ENCODE assay signal across 17 mouse cellular contexts in genomic region chr14:31389421-31390147, GRCm38 (mm10). TPM values are rescaled to one million over a fixed set of nuclear protein-coding genes. Genes with fewer than 3 reads are reported as not detected.
DNase-seq lines count a peak whose midpoint lies in the region; ATAC-seq and TF ChIP-seq lines count a peak whose summit lies in the region.
"Had no signal": no experiment of that assay in that cellular context is flagged by ENCODE, and none has a peak within 500 bp of the region (broad histone marks: within the 10 kb centered on the region; RNA-seq: fewer than 3 reads in every experiment).

No protein-coding gene starts in this region.

- H3K4me1 ChIP-seq in liver, adult 2 months (ENCODE audit: control insufficient read depth, insufficient read depth, low read length): peaks cover 37% of the 10 kb centered on the region
- H3K4me1 ChIP-seq in hindbrain, embryonic 10.5 days (replicated peaks): peaks cover 41% of the 10 kb centered on the region
- peaks cover 23% of the 10 kb centered on the region for H3K4me1 ChIP-seq in intestine, embryonic 15.5 days (replicated peaks)

- H3K27ac ChIP-seq in liver, adult 2 months (replicated peaks; ENCODE audit: insufficient read depth, low read depth, low read length): peak overlapping the region; percentile 18; the same call in 1 of the 2 replicates
- no peak overlapping the region for H3K27ac ChIP-seq in hindbrain, embryonic 10.5 days
- H3K27ac ChIP-seq in intestine, embryonic 15.5 days: no peak overlapping the region
- H3K27ac ChIP-seq: forebrain, embryonic 13.5 days; stomach, embryonic 15.5 days had no signal

- H3K9me3 ChIP-seq in hindbrain, embryonic 10.5 days: no peaks in the 10 kb centered on the region
- no peaks in the 10 kb centered on the region for H3K9me3 ChIP-seq in intestine, embryonic 15.5 days
- H3K9me3 ChIP-seq: embryonic facial prominence, embryonic 13.5 days; forebrain, embryonic 13.5 days; stomach, embryonic 15.5 days had no signal

- ATAC-seq in neutrophil, adult 5-6 weeks (ENCODE audit: extremely low read depth, insufficient number of reproducible peaks, low FRiP score, poor library complexity, severe bottlenecking): peak; percentile 50
- ATAC-seq in intestine, embryonic 15.5 days: no peak
- ATAC-seq: forebrain, embryonic 13.5 days had no signal

- WGBS in liver, adult 2 months: 92% methylated on average over 8 of the region's 8 CpGs
- whole genome bisulfite sequencing in hindbrain, embryonic 10.5 days: 94% methylated on average over 8 of the region's 8 CpGs
- 92% methylated on average over 8 of the region's 8 CpGs for WGBS in intestine, embryonic 15.5 days

- DNase-seq in cerebellum, postnatal 25 days: peak; percentile 11 to 16
- DNase-seq in cerebellum, postnatal 14 days: no peak
- DNase-seq in spleen, postnatal 36 days (ENCODE audit: low spot score in 2 of 2): peak; percentile 63 to 71
- DNase-seq in spleen, postnatal 14 days (ENCODE audit: low spot score in 2 of 2): no peak
- peak; percentile 46 for DNase-seq in liver, adult 2 months (ENCODE audit: extremely low read depth, low read depth, low spot score)
- no peak for DNase-seq in hindbrain, embryonic 10.5 days (ENCODE audit: low spot score)
- DNase-seq: adrenal gland, postnatal 10 days; kidney, adult 18-20 months; lung, postnatal 36 days; retina, postnatal 1 day; thymus, postnatal 4 days had no signal

- H3K4me3 ChIP-seq in liver, adult 2 months (ENCODE audit: insufficient read depth, low read depth, low read length): no peak overlapping the region
- H3K4me3 ChIP-seq in hindbrain, embryonic 10.5 days: no peak overlapping the region
- H3K4me3 ChIP-seq in intestine, embryonic 15.5 days (replicated peaks): no peak overlapping the region
- H3K4me3 ChIP-seq: embryonic facial prominence, embryonic 13.5 days; forebrain, embryonic 13.5 days; myocyte; stomach, embryonic 15.5 days had no signal

- no peak for TF ChIP-seq CTCF in liver, adult 2 months (IDR thresholded peaks at IDR 0.05; ENCODE audit: low read depth, low read length)

- TF ChIP-seq POLR2A in liver, adult 2 months (IDR thresholded peaks at IDR 0.05; ENCODE audit: extremely low read depth, insufficient read depth, low read length): no peak

- H3K36me3 ChIP-seq in liver, adult 2 months (ENCODE audit: control insufficient read depth, insufficient read depth, low read length): peaks cover 3% of the 10 kb centered on the region; the same call in 1 of the 2 replicates
- no peaks in the 10 kb centered on the region for H3K36me3 ChIP-seq in hindbrain, embryonic 10.5 days
- H3K36me3 ChIP-seq in intestine, embryonic 15.5 days: no peaks in the 10 kb centered on the region
- H3K36me3 ChIP-seq: embryonic facial prominence, embryonic 13.5 days; stomach, embryonic 15.5 days had no signal

- no peak overlapping the region for H3K9ac ChIP-seq in liver, adult 2 months (ENCODE audit: low read depth, low read length)
- no peak overlapping the region for H3K9ac ChIP-seq in intestine, embryonic 15.5 days
- H3K9ac ChIP-seq: embryonic facial prominence, embryonic 13.5 days; forebrain, embryonic 13.5 days; stomach, embryonic 15.5 days had no signal

- no peak overlapping the region for H3K4me2 ChIP-seq in intestine, embryonic 15.5 days (replicated peaks)
- H3K4me2 ChIP-seq: embryonic facial prominence, embryonic 13.5 days; forebrain, embryonic 13.5 days; stomach, embryonic 15.5 days had no signal

- no peaks in the 10 kb centered on the region for H3K27me3 ChIP-seq in liver, adult 2 months (ENCODE audit: control insufficient read depth, insufficient read depth, low read length)
- H3K27me3 ChIP-seq in hindbrain, embryonic 10.5 days (ENCODE audit: insufficient read depth, poor library complexity, severe bottlenecking): no peaks in the 10 kb centered on the region
- no peaks in the 10 kb centered on the region for H3K27me3 ChIP-seq in intestine, embryonic 15.5 days (replicated peaks)
- H3K27me3 ChIP-seq: embryonic facial prominence, embryonic 13.5 days; forebrain, embryonic 13.5 days; stomach, embryonic 15.5 days had no signal

- H3K79me2 ChIP-seq in liver, adult 2 months (ENCODE audit: control insufficient read depth, insufficient read depth, low read length): peaks cover 17% of the 10 kb centered on the region; the same call in 1 of the 2 replicates

RNA-seq across cellular contexts. Expression of gene Sh3bp5, which starts 46.3 kb away (rescaled TPM):
- 37.1 and 37.7 TPM in 2 replicates for total RNA-seq in liver, adult 2 months (2014; rRNA removed)
- 22.6 and 26.1 TPM in 2 replicates for polyA plus RNA-seq in liver, adult 2 months (2012; rRNA removed)
- 110 and 118 TPM in 2 replicates for total RNA-seq in neutrophil, adult 5-6 weeks (2017)
- 19.3 and 23.7 TPM in 2 replicates for polyA plus RNA-seq in hindbrain, embryonic 10.5 days (2016; fragmentation: Nextera tagmentation; extraction: Ambion mirVana)
- 18.1 and 20.6 TPM in 2 replicates for polyA plus RNA-seq in intestine, embryonic 15.5 days (2015; fragmentation: Nextera tagmentation; extraction: Ambion mirVana)

RNA-seq across cellular contexts. Expression of gene Capn7, which starts 53.1 kb away (rescaled TPM):
- total RNA-seq in liver, adult 2 months (2014; rRNA removed): 34.8 and 38.1 TPM in 2 replicates
- polyA plus RNA-seq in liver, adult 2 months (2012; rRNA removed): 6.1 and 6.7 TPM in 2 replicates
- total RNA-seq in neutrophil, adult 5-6 weeks (2017): 80.2 and 86.2 TPM in 2 replicates
- 28.5 and 29.4 TPM in 2 replicates for polyA plus RNA-seq in hindbrain, embryonic 10.5 days (2016; fragmentation: Nextera tagmentation; extraction: Ambion mirVana)
- polyA plus RNA-seq in intestine, embryonic 15.5 days (2015; fragmentation: Nextera tagmentation; extraction: Ambion mirVana): 34.9 and 36.5 TPM in 2 replicates

Comparison
In these comparisons a context has a peak if more than half of its experiments do, and no peak if none do; other contexts are left out.
1. DNase-seq: peak in cerebellum, postnatal 25 days (2 of 2), spleen, postnatal 36 days (2 of 2) and liver, adult 2 months (single experiment); none in cerebellum, postnatal 14 days (0 of 2), spleen, postnatal 14 days (0 of 2) and hindbrain, embryonic 10.5 days (single experiment).